Mouse (Mus musculus) heart, embryonic 11.5 days (tissue): ENCODE measurements at regions not wholly inside any gene's neighbourhood (a gene's known extent, or its start where the extent isn't known, plus 50 kb on each side); places are given as distances from the start of the nearest gene placed in this dataset.

Experiments used
- ATAC-seq: fragments of 200-750 bp; cut with Nextera tagmentation; replicated peaks from 2 replicates; pipeline ENCODE4 v1.8.0; 2017; ENCODE audit warnings: moderate library complexity; ENCODE audit not compliant: insufficient number of reproducible peaks, low FRiP score, low TSS enrichment
- H3K27ac ChIP-seq: fragments of 300-500 bp; sonication (generic); 2 replicates; pipeline ENCODE4 v1.5.1; 2014; ENCODE audit warnings: mild to moderate bottlenecking, low read depth, low read length
- H3K27me3 ChIP-seq: fragments of 300-500 bp; sonication (generic); 2 replicates; pipeline ENCODE4 v1.6.1; 2014; ENCODE audit warnings: mild to moderate bottlenecking, low read length, mixed read lengths; ENCODE audit not compliant: control insufficient read depth, insufficient read depth
- H3K36me3 ChIP-seq: fragments of 300-500 bp; sonication (generic); 2 replicates; pipeline ENCODE4 v1.6.1; 2014; ENCODE audit warnings: mild to moderate bottlenecking, low read length, moderate library complexity, mixed read lengths; ENCODE audit not compliant: control insufficient read depth, insufficient read depth
- H3K4me1 ChIP-seq: fragments of 300-500 bp; sonication (generic); 2 replicates; pipeline ENCODE4 v1.6.1; 2014; ENCODE audit warnings: low read length; ENCODE audit not compliant: control insufficient read depth, insufficient read depth
- H3K4me2 ChIP-seq: fragments of 300-500 bp; sonication (generic); 2 replicates; pipeline ENCODE4 v1.6.1; 2014; ENCODE audit warnings: mild to moderate bottlenecking, moderate library complexity
- H3K4me3 ChIP-seq: fragments of 300-500 bp; sonication (generic); 2 replicates; pipeline ENCODE4 v1.5.1; 2014; ENCODE audit warnings: low read depth, low read length
- H3K9ac ChIP-seq: fragments of 300-500 bp; sonication (generic); 2 replicates; pipeline ENCODE4 v1.6.1; 2014; ENCODE audit warnings: mild to moderate bottlenecking, low read depth, low read length, moderate library complexity
- H3K9me3 ChIP-seq: fragments of 300-500 bp; sonication (generic); replicated peaks from 2 replicates; pipeline ENCODE4 v1.6.1; 2016; ENCODE audit warnings: low read length; ENCODE audit not compliant: control insufficient read depth
- WGBS: fragments of 180-500 bp; shearing (Covaris S2); extraction: QIAGEN DNeasy Blood & Tissue Kit; methylation state at CpG from one replicate; pipeline ENCODE4 v1.1.7; 2014; ENCODE audit not compliant: insufficient replicate concordance; 5-methylcytosine and 5-hydroxymethylcytosine counted together

GRCm38 (mm10) chr8:8997621-8998020 is 307.3 kb upstream of the Arglu1 start:
- ATAC-seq: no peak
- Histone ChIP-seq H3K4me3 (no peak overlapping the region), H3K27ac (no peak overlapping the region), H3K27me3 (no peaks in the 10 kb centered on the region), H3K36me3 (no peaks in the 10 kb centered on the region), H3K4me1 (peaks cover 12% of the 10 kb centered on the region), H3K9ac (no peak overlapping the region), H3K9me3 (no peaks in the 10 kb centered on the region), H3K4me2 (no peak overlapping the region)
- 69% methylated on average over 7 of the region's 7 CpGs for WGBS

- Histone ChIP-seq H3K4me2 (peak overlapping the region; percentile 65), H3K36me3 (no peaks in the 10 kb centered on the region), H3K4me1 (peaks cover 20% of the 10 kb centered on the region), H3K4me3 (peak overlapping the region; percentile 38), H3K27ac (peak overlapping the region; percentile 78), H3K9me3 (no peaks in the 10 kb centered on the region), H3K27me3 (no peaks in the 10 kb centered on the region), H3K9ac (peak overlapping the region; percentile 70)
- WGBS: 3% methylated on average over 17 of the region's 17 CpGs
- peak; percentile 82 for ATAC-seq
Observed at GRCm38 (mm10) chr8:8994596-8995189, 304.4 kb upstream of the Arglu1 start.

- Histone ChIP-seq H3K4me2 (no peak overlapping the region), H3K9ac (peak overlapping the region; percentile 70; the same call in 1 of the 2 replicates), H3K27me3 (no peaks in the 10 kb centered on the region), H3K27ac (peak overlapping the region; percentile 78), H3K9me3 (no peaks in the 10 kb centered on the region), H3K4me1 (peaks cover 20% of the 10 kb centered on the region), H3K36me3 (no peaks in the 10 kb centered on the region), H3K4me3 (no peak overlapping the region)
- 42% methylated on average over 7 of the region's 7 CpGs for WGBS
- no peak for ATAC-seq
Observed at GRCm38 (mm10) chr8:8994008-8994407, 303.7 kb upstream of the Arglu1 start.

GRCm38 (mm10) chr8:8992461-8993032 is 302.2 kb upstream of the Arglu1 start:
- 0 out of 2 replicates have a peak overlapping the region, but pooled peaks have one; percentile 14 for H3K4me3 ChIP-seq
- 5% methylated on average over 11 of the region's 11 CpGs for WGBS
- H3K36me3 ChIP-seq: no peaks in the 10 kb centered on the region
- H3K9me3 ChIP-seq: no peaks in the 10 kb centered on the region
- peaks cover 20% of the 10 kb centered on the region for H3K4me1 ChIP-seq
- ATAC-seq: peak; percentile 37; the same call in 1 of the 2 replicates
- H3K27me3 ChIP-seq: no peaks in the 10 kb centered on the region
- peak overlapping the region; percentile 56 for H3K4me2 ChIP-seq
- H3K9ac ChIP-seq: peak overlapping the region; percentile 46; the same call in 1 of the 2 replicates
- H3K27ac ChIP-seq: peak overlapping the region; percentile 91

- no peak overlapping the region for H3K4me3 ChIP-seq
- WGBS: 66% methylated on average over 8 of the region's 8 CpGs
- H3K4me2 ChIP-seq: no peak overlapping the region
- peaks cover 20% of the 10 kb centered on the region for H3K4me1 ChIP-seq
- H3K9me3 ChIP-seq: no peaks in the 10 kb centered on the region
- no peaks in the 10 kb centered on the region for H3K27me3 ChIP-seq
- H3K9ac ChIP-seq: no peak overlapping the region
- ATAC-seq: no peak
- no peaks in the 10 kb centered on the region for H3K36me3 ChIP-seq
- no peak overlapping the region for H3K27ac ChIP-seq
Observed at GRCm38 (mm10) chr8:8991026-8991425, 300.7 kb upstream of the Arglu1 start.

- H3K9me3 ChIP-seq: no peaks in the 10 kb centered on the region
- no peak overlapping the region for H3K9ac ChIP-seq
- no peak overlapping the region for H3K4me2 ChIP-seq
- no peaks in the 10 kb centered on the region for H3K36me3 ChIP-seq
- H3K27me3 ChIP-seq: no peaks in the 10 kb centered on the region
- no peak for ATAC-seq
- H3K27ac ChIP-seq: no peak overlapping the region
- WGBS: 72% methylated on average over 9 of the region's 9 CpGs
- H3K4me3 ChIP-seq: no peak overlapping the region
- H3K4me1 ChIP-seq: peaks cover 4% of the 10 kb centered on the region; the same call in 1 of the 2 replicates
Observed at GRCm38 (mm10) chr8:8986068-8986467, 295.7 kb upstream of the Arglu1 start.

- Histone ChIP-seq H3K36me3 (no peaks in the 10 kb centered on the region), H3K9ac (no peak overlapping the region), H3K4me1 (peaks cover 4% of the 10 kb centered on the region; the same call in 1 of the 2 replicates), H3K4me3 (no peak overlapping the region), H3K27me3 (no peaks in the 10 kb centered on the region), H3K27ac (no peak overlapping the region), H3K4me2 (no peak overlapping the region), H3K9me3 (no peaks in the 10 kb centered on the region)
- 73% methylated on average over 13 of the region's 13 CpGs for WGBS
- no peak for ATAC-seq
Observed at GRCm38 (mm10) chr8:8985395-8985794, 295.1 kb upstream of the Arglu1 start.

- no peak overlapping the region for H3K27ac ChIP-seq
- no peak overlapping the region for H3K4me2 ChIP-seq
- no peaks in the 10 kb centered on the region for H3K36me3 ChIP-seq
- ATAC-seq: no peak
- no peak overlapping the region for H3K9ac ChIP-seq
- no peaks in the 10 kb centered on the region for H3K9me3 ChIP-seq
- WGBS: 20% methylated on average over 11 of the region's 11 CpGs
- peaks cover 4% of the 10 kb centered on the region; the same call in 1 of the 2 replicates for H3K4me1 ChIP-seq
- no peak overlapping the region for H3K4me3 ChIP-seq
- no peaks in the 10 kb centered on the region for H3K27me3 ChIP-seq
Observed at GRCm38 (mm10) chr8:8984829-8985251, 294.5 kb upstream of the Arglu1 start.
